Mouse (Mus musculus) bone marrow, adult 2 months (tissue): ENCODE data around the gene Timm29.

Source experiments
- CTCF ChIP-seq: fragments of 200-500 bp; IDR thresholded peaks from 2 replicates; pipeline ENCODE4 v1.5.1; 2011; ENCODE audit warnings: low read length, control low read depth; ENCODE audit not compliant: control insufficient read depth, insufficient read depth
- POLR2A ChIP-seq: fragments of 200-500 bp; IDR thresholded peaks from 2 replicates; pipeline ENCODE4 v1.6.1; 2011; ENCODE audit warnings: low read depth, mild to moderate bottlenecking, control low read depth, low read length, borderline replicate concordance; ENCODE audit not compliant: control insufficient read depth

DNA sequence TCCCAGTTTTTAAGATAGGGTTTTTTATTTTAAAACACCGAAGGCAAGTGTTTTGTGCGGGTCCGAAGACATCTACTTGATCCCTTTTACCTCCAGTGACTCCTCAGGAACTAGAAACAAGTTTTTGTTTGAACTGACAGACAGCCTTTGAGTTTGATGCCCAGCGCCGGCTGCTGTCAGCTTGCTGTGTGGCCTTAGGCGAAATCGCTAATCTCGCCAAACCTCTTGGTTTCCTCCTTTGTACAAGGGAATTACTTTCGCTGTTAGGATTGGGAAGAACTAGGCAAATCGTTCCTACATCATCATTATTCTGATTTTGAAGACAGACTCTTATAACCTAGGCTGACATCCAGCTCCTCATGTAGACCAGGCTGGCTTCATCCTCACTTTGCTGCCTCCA lies 24.5 kb downstream of the Timm29 start:
- TF ChIP-seq POLR2A: no peak
- no peak for TF ChIP-seq CTCF
